Mouse (Mus musculus): ENCODE results near the gene Gm32742. TPM values are rescaled to one million over a fixed set of nuclear protein-coding genes. Genes with fewer than 3 reads are reported as not detected.

Gene Gm32742
- 0.04 TPM in 1 of 2 replicates, not detected in the other for polyA plus RNA-seq (2015; fragmentation: Nextera tagmentation; extraction: Ambion mirVana)

DNA sequence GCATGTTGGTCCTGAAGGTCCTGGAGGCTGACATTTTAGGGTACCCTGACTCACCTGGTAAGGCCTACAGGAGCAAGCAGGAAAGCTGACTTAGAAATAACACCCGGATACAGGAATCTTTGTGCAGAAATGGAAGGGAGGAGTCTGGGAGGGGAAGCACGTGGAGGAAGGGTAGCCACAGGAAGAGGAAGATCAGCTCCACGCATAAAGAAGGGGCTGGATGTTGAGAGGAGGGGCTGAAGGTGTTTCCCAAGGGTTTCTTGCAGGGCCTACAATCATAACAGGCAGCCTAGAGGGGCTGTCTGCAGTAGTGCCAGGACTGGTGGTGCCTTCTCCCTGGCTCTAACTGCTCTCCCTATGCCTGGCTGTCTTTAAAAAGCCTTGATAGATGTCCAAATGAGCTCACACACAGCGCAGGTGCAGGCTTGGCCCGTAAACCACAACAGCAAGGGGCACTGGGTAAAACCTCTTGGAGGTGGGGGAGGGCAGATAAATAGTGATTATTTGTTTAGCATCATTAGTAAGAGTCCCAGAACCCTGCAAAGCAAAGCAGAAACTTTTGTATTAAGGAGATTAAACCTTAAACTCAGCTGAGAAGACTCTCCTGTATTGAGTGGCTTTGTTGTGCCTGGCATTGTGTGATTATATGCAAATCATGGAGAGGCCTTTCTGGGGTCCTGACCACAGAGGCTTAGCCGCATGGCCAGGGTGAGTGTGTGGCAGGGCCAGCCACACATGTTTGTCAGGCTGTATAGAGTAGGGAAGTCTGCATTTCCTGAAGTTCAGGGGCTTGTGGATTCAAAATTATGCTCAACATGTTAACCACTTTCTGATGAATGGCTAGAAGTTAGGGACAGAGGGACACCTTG, at the start of gene Gm32742:
TSS of gene Gm32742 (minus strand) at position 206 of the 869 bp plus-strand sequence.
- Histone ChIP-seq H3K27ac (no peak within 1 kb of the TSS), H3K4me2 (no peak within 1 kb of the TSS), H3K9me3 (replicated peaks) (no peaks in the 10 kb centered on the region), H3K27me3 (0 out of 2 replicates have a peak, but pooled peaks cover 7% of the 10 kb centered on the region), H3K36me3 (ENCODE audit: poor library complexity, severe bottlenecking) (no peaks in the 10 kb centered on the region), H3K9ac (no peak within 1 kb of the TSS), H3K4me3 (no peak within 1 kb of the TSS), H3K4me1 (no peaks in the 10 kb centered on the region; the same call in 1 of the 2 replicates)
- 0 out of 2 replicates have a peak, but pooled peaks have one; percentile 6 for ATAC-seq
- 44% methylated on average over 6 of the region's 6 CpGs for WGBS

DNA sequence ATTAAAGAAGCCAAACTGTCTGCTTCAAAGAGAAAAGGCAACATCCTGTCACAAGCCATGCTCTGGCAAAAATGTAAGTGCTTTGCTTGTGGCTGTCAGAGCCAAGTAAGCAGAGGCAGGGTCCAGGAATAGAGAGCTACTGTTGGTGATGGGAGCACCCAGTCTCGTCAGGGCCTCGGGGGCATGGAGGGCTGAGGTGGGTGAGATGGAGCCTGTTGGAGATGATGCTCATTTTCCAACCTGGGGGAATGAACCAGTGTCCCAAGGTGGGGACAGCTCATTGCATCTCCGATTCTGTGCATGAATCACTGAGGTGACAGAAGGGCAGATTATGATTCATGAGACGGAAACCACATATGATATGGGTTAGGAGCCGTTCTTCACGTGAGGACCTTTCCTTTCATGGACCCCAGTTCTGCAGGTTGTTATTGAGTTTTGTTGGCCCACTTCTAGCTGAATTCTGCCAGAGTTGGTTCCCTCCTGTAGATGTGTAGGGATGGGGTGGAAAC, 48.5 kb upstream of the Gm32742 start:
- Histone ChIP-seq H3K4me2 (no peak overlapping the region), H3K36me3 (ENCODE audit: poor library complexity, severe bottlenecking) (no peaks in the 10 kb centered on the region), H3K4me1 (no peaks in the 10 kb centered on the region), H3K27me3 (no peaks in the 10 kb centered on the region), H3K27ac (no peak overlapping the region), H3K4me3 (no peak overlapping the region), H3K9ac (no peak overlapping the region), H3K9me3 (replicated peaks) (no peaks in the 10 kb centered on the region)
- no peak for ATAC-seq
- 94% methylated on average over 6 of the region's 6 CpGs for WGBS

DNA sequence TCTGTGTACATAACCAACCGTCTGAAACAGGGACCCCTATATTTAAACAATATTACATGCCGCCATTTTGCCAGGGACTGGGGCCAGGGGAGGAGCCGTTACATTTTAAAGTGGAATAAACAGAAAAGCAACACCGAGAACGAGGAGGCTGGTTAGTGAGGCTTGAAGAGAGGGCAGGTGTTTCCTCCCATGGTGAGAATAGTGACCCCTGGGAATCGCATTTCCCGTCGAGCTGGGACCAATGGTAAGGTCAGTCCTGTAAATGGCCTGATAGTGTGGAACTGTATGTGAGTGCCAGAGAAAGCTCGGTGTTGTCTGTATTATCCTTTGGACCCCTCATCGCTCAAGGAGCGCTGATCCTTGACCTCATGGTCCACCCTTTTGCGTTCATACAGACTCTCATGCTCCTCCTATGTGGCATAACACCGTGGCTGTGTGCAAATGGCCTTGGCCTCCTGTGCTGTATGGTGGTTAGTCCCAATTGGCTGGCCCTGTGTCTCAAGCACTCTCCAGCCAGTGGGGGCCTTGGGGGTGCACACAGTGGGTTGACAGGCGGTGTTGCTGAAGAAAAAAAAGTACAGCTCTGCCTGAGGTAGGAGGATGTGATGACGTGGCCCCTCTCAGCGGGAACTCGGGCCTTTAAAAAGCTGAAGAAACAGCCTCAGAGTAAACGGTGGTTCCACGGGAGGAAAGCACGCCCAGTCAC, 47.9 kb upstream of the Gm32742 start, which contains the start of gene Pou2af1:
TSS of gene Pou2af1 (plus strand) at position 686 of the 706 bp plus-strand sequence.
- Histone ChIP-seq H3K27me3 (no peaks in the 10 kb centered on the region), H3K36me3 (ENCODE audit: poor library complexity, severe bottlenecking) (no peaks in the 10 kb centered on the region), H3K4me3 (no peak within 1 kb of the TSS), H3K9ac (no peak within 1 kb of the TSS), H3K4me1 (no peaks in the 10 kb centered on the region), H3K4me2 (no peak within 1 kb of the TSS), H3K27ac (no peak within 1 kb of the TSS), H3K9me3 (replicated peaks) (no peaks in the 10 kb centered on the region)
- 87% methylated on average over 20 of the region's 20 CpGs for WGBS
- ATAC-seq = no peak

DNA sequence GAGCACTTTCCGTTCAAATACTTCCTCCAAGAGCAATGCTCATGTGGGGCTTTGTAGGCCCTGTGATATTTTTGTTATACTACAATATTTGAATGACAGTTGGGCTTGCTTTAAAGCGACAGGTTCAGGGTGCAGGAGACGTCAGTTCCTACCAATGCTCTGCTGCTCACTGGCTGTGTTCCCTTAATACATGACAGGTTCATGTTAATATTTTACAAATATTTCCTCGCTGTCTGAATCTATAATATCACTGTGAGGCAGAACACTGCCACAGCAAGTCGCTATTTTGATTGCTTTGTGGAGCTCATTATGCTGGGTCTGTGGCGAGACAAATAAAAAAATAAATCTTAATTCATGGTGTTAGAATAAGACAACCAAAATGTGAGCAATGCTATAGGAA, 45.9 kb upstream of the Gm32742 start:
- Histone ChIP-seq H3K4me3 (no peak overlapping the region), H3K36me3 (ENCODE audit: poor library complexity, severe bottlenecking) (no peaks in the 10 kb centered on the region), H3K9ac (no peak overlapping the region), H3K27ac (no peak overlapping the region), H3K4me2 (no peak overlapping the region), H3K4me1 (no peaks in the 10 kb centered on the region), H3K9me3 (replicated peaks) (no peaks in the 10 kb centered on the region), H3K27me3 (no peaks in the 10 kb centered on the region)
- ATAC-seq = no peak
- 81% methylated on average over 6 of the region's 6 CpGs for WGBS

DNA sequence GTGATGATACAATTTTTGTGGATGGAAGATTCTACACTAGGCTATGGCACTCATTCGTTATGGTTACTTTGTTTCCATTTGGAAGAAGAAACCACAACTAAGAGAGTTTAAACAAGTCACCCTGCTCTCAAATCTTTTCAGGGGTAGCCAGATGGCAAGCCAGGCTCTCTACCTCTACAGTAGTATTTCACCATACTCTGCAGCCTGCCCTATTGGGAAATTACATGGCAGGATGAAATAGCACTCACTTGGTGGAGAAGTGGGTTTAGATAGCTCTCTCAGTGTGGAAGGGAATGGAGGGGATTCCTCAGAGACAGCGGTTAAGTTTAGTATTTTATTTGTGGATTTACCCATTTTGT, 43.6 kb upstream of the Gm32742 start:
- 93% methylated on average over 2 of the region's 2 CpGs for WGBS

DNA sequence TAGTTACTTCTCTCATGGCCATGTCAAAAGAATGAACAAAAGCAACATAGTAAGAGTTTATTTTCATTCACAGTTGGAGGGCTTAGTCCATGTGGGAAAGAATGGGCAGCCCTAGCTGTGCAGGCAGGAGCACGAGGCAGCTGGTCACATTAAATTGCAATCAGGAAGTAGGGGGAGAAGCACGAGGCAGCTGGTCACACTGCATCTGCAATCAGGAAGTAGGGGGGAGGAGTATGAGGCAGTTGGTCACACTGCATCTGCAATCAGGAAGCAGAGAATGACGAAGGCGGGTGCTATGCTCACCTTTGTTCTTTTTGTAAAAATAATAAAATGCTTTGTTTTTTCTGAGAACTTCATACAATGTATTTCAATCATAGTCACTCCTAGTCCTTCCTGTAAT, 29.5 kb upstream of the Gm32742 start:
- WGBS = 71% methylated on average over 4 of the region's 4 CpGs

More for the DNA sequence above, 43.6 kb upstream of the Gm32742 start:
- Histone ChIP-seq H3K9ac (no peak overlapping the region), H3K4me3 (no peak overlapping the region), H3K4me1 (no peaks in the 10 kb centered on the region), H3K27ac (no peak overlapping the region), H3K27me3 (no peaks in the 10 kb centered on the region), H3K9me3 (replicated peaks) (no peaks in the 10 kb centered on the region), H3K36me3 (ENCODE audit: poor library complexity, severe bottlenecking) (no peaks in the 10 kb centered on the region), H3K4me2 (no peak overlapping the region)
- no peak for ATAC-seq

DNA sequence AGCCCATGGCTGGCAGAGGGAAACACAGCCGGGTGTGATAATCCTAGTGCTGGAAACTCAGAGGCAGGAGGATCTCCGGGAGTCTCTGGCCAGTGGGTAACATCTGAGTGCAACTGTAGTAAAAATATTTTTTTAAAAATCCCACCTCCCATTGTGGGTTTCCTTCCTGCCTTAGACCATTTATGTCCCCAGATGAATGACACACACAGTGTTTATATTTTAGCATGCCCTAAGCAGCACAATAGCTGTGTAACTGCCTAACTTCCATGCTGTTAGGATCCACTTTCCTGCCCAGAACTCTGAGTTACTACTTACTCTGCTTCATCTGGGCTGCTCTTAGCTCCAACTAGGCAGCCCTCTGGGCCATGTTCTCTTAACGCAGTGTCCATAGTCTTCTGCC, 25.3 kb upstream of the Gm32742 start:
- Histone ChIP-seq H3K4me3 (no peak overlapping the region), H3K27me3 (no peaks in the 10 kb centered on the region), H3K4me2 (no peak overlapping the region), H3K36me3 (ENCODE audit: poor library complexity, severe bottlenecking) (no peaks in the 10 kb centered on the region), H3K4me1 (no peaks in the 10 kb centered on the region), H3K9me3 (replicated peaks) (no peaks in the 10 kb centered on the region), H3K9ac (no peak overlapping the region), H3K27ac (no peak overlapping the region)
- no peak for ATAC-seq
- 83% methylated on average over 3 of the region's 3 CpGs for WGBS

More for the DNA sequence above, 29.5 kb upstream of the Gm32742 start:
- Histone ChIP-seq H3K4me2 (no peak overlapping the region), H3K36me3 (ENCODE audit: poor library complexity, severe bottlenecking) (no peaks in the 10 kb centered on the region), H3K27ac (no peak overlapping the region), H3K4me3 (no peak overlapping the region), H3K27me3 (no peaks in the 10 kb centered on the region), H3K9me3 (replicated peaks) (no peaks in the 10 kb centered on the region), H3K9ac (no peak overlapping the region), H3K4me1 (no peaks in the 10 kb centered on the region)
- no peak for ATAC-seq

DNA sequence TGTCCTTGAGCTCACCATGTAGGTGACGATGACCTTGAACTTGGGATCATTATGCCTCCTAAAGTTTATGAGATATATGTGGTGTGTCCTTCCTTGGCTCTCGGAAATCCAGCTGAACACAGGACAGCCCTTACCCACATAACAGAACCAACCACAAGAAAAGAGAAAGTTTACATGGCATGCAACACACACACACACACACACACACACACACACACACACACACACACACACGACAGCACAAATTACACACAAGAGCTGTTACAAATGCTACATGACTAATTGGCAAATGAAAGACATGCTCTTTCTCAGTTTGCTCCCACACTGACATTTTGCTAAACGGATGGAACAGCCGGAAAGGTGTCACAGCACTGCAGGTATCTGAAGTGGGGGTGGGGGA, 20.6 kb upstream of the Gm32742 start:
- ATAC-seq = no peak
- H3K27ac ChIP-seq = no peak overlapping the region
- no peaks in the 10 kb centered on the region for H3K27me3 ChIP-seq
- no peaks in the 10 kb centered on the region for H3K4me1 ChIP-seq
- no peaks in the 10 kb centered on the region for H3K9me3 ChIP-seq (replicated peaks)
- H3K4me3 ChIP-seq = no peak overlapping the region
- H3K9ac ChIP-seq = no peak overlapping the region
- no peaks in the 10 kb centered on the region for H3K36me3 ChIP-seq (ENCODE audit: poor library complexity, severe bottlenecking)
- H3K4me2 ChIP-seq = no peak overlapping the region
- 82% methylated on average over 5 of the region's 5 CpGs for WGBS

DNA sequence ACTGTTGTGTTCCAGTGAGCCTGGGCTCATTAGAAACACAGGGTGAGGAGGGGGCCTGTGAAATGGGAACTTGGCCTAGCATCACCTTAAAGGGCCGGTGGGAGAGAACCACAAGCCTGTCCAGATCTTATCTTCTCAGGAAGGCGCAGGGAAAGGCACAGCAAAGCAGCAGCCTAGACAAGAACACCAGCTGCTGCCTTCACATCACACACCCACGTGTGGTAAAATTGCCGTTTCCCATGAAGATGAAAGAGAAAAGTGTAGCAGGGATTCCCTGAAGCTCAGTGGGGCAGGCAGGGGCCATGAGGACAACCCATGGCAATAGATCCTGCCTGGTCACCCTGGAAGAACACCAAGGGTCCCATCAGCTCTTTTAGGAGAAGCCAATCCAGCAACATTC, 20.1 kb upstream of the Gm32742 start:
- Histone ChIP-seq H3K27me3 (no peaks in the 10 kb centered on the region), H3K9me3 (replicated peaks) (no peaks in the 10 kb centered on the region), H3K4me3 (no peak overlapping the region), H3K4me1 (no peaks in the 10 kb centered on the region), H3K4me2 (no peak overlapping the region), H3K27ac (no peak overlapping the region), H3K36me3 (ENCODE audit: poor library complexity, severe bottlenecking) (no peaks in the 10 kb centered on the region), H3K9ac (no peak overlapping the region)
- no peak for ATAC-seq
- 90% methylated on average over 4 of the region's 4 CpGs for WGBS

DNA sequence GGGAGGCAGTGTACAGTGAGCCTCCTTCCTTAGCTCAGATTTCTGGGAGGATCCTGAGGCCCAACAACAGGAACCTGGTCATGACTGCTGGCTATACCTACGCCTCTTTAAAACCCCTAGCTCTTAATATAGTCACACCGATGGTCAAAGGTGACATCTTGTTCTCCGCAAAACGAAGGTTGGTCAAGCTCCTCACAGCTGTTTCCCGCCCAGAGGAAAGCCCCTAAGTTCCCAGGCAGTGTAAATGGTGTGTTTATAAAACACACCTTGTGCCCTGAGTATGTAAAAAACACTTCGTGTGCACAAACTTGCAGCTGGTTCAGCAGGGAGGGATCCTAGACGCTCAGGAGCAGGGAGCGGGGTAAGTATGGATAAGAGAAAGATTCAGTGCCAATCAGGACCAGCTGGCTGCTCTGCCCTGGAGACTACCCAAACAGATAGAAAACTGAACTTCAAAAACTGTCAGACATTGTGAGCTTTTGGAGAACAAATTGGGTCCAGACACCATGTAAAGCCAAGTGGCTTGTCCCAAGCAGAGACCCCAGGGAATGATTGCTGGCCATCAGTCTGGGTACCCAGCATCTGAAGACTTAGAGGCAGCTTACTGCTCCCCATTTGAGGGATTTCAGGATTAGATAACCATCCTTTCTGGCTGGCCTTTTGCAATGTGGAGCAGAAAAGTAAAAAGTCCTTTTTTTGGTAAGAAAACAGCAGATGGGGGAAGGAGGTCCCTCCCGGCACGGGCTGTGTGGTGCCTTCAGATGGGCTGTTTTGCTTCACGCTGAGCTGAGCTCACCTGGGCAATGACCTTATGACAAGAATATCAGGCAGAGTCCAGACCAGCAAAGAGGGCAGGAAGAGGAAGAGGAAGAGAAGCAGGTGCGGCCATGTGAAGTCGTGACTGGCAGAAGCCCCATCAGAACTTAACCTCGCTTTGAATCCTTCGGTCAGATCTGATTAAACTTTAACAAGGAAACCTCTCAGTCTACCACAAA, 17.7 kb upstream of the Gm32742 start:
- H3K27me3 ChIP-seq = no peaks in the 10 kb centered on the region
- H3K27ac ChIP-seq = no peak overlapping the region
- no peak for ATAC-seq
- 89% methylated on average over 15 of the region's 15 CpGs for WGBS
- no peak overlapping the region for H3K4me3 ChIP-seq
- no peak overlapping the region for H3K4me2 ChIP-seq
- no peaks in the 10 kb centered on the region for H3K36me3 ChIP-seq (ENCODE audit: poor library complexity, severe bottlenecking)
- no peak overlapping the region for H3K9ac ChIP-seq
- no peaks in the 10 kb centered on the region for H3K4me1 ChIP-seq
- H3K9me3 ChIP-seq (replicated peaks) = no peaks in the 10 kb centered on the region

DNA sequence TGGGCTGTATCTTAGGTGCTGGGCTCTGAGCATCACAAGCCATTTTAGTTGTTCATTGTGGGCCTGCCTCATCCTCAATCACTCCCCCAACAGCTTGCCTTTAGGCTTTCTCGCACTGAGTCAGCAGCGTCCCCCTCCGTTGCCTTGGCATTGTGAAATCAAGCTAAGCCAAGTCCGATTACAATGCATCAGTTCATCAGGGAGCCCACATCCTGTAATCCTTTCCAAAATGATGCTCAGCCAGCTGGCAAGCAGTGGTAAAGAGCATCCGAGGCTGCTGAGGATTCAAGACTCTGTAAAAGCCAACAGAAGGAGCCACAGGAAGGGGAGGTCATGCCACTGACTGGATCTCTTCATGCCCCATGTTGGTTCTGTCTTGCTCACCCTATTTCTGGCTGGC, 15.3 kb upstream of the Gm32742 start:
- no peak overlapping the region for H3K4me3 ChIP-seq
- ATAC-seq = no peak
- H3K9me3 ChIP-seq (replicated peaks) = no peaks in the 10 kb centered on the region
- no peaks in the 10 kb centered on the region for H3K4me1 ChIP-seq
- no peak overlapping the region for H3K27ac ChIP-seq
- no peaks in the 10 kb centered on the region for H3K36me3 ChIP-seq (ENCODE audit: poor library complexity, severe bottlenecking)
- no peak overlapping the region for H3K9ac ChIP-seq
- 57% methylated on average over 5 of the region's 5 CpGs for WGBS
- H3K27me3 ChIP-seq = no peaks in the 10 kb centered on the region
- no peak overlapping the region for H3K4me2 ChIP-seq
